Mouse (Mus musculus): Measurements from ENCODE around the gene Map3k21. TPM values are rescaled to one million over a fixed set of nuclear protein-coding genes. Genes with fewer than 3 reads are reported as not detected.

Map3k21 gene
- polyA plus RNA-seq, 1 experiment, result not detected

DNA sequence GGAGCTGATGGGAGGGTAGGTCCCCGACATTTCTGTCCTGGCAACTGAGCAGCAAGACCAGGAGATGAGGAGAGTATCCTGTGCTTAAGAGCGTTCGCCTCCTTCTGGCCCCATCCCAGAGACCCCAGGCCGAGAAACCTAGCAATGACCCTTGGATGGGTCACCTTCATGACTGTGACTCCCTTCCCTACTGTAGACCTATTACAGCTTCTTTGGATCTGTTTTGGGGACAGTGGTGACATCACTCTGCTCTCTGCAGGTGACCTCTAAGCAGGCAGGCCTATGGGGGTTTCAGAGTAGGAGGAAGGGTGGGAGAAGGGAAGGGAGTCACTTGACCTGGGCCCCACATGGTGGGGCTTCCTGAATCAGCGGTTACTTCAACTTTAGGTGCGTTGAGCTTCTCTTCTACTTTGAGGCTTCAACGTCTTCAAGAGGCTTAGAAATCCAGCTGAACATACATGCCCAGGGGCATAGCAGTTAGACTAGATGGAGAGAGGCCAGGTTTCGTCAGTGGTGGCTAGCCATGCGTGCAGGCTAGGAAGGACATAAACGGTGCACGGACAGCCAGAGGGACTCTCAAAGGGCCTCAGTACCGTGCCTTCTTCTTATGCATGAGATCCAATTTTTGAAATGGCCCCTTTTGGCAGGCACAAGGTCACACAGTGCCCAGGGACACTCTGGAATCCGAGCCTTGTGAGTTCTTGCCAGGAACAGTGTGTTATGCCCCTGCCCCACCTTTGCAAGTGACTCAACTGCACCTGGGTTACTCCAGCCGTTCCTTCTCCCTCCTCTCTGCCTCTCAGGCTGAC lies 86.0 kb downstream of the Map3k21 start:
- Histone ChIP-seq H3K4me3 (no peak overlapping the region), H3K79me2 (ENCODE audit: control insufficient read depth, insufficient read depth) (no peaks in the 10 kb centered on the region), H3K36me3 (ENCODE audit: control insufficient read depth, insufficient read depth) (no peaks in the 10 kb centered on the region), H3ac (ENCODE audit: control insufficient read depth, insufficient read length) (no peak overlapping the region), H3K4me2 (ENCODE audit: low read depth) (no peak overlapping the region), H3K27me3 (ENCODE audit: control insufficient read depth, insufficient read depth, insufficient read length) (peaks cover 46% of the 10 kb centered on the region)
- TF ChIP-seq CEBPB (IDR thresholded peaks at IDR 0.05; ENCODE audit: insufficient read depth, poor library complexity, severe bottlenecking) (no peak), REST (IDR thresholded peaks at IDR 0.05; ENCODE audit: insufficient read depth, insufficient read length) (no peak), POLR2AphosphoS2 (IDR thresholded peaks at IDR 0.05; ENCODE audit: insufficient read length, low read depth) (no peak), MYOD1 (IDR thresholded peaks at IDR 0.05; ENCODE audit: control insufficient read depth in 1 of 3, insufficient read length in 2 of 3, low read depth in 2 of 3) (no peak), E2F4 (IDR thresholded peaks at IDR 0.05; ENCODE audit: insufficient read depth) (no peak), MYOG (IDR thresholded peaks at IDR 0.05; ENCODE audit: control insufficient read depth in 1 of 3, insufficient read depth in 1 of 3, insufficient read length in 2 of 3, low read depth in 2 of 3) (no peak), MAX (IDR thresholded peaks at IDR 0.05; ENCODE audit: low read depth) (no peak), TCF12 (IDR thresholded peaks at IDR 0.05; ENCODE audit: insufficient read depth, poor library complexity, severe bottlenecking) (no peak), TCF3 (IDR thresholded peaks at IDR 0.05; ENCODE audit: insufficient read length, low read depth) (no peak)

DNA sequence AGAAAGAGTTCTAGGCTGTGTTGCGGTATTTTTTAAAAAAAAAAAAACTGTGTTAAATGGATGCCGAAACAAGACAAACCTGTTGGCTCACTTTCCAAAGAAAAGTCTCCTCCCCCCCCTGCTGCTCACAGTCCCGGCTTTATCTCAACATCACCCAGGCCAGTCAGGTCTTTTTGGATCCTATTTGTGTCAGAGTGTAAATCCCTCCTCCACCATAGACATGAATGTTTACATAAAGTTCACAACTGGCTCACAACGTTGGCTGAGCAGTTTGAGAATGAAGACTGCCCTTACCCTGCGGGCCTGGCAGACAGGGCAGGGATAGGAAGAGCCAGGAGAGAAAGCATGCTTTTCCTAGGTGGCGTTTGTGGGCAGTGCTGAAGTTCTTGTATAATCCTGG lies 86.7 kb downstream of the Map3k21 start:
- Histone ChIP-seq H3K4me2 (ENCODE audit: low read depth) (no peak overlapping the region), H3K4me3 (no peak overlapping the region), H3K79me2 (ENCODE audit: control insufficient read depth, insufficient read depth) (no peaks in the 10 kb centered on the region), H3ac (ENCODE audit: control insufficient read depth, insufficient read length) (no peak overlapping the region), H3K27me3 (ENCODE audit: control insufficient read depth, insufficient read depth, insufficient read length) (peaks cover 43% of the 10 kb centered on the region), H3K36me3 (ENCODE audit: control insufficient read depth, insufficient read depth) (no peaks in the 10 kb centered on the region)
- TF ChIP-seq MYOG (IDR thresholded peaks at IDR 0.05; ENCODE audit: control insufficient read depth in 1 of 3, insufficient read depth in 1 of 3, insufficient read length in 2 of 3, low read depth in 2 of 3), result no peak
- TF ChIP-seq TCF12 (IDR thresholded peaks at IDR 0.05; ENCODE audit: insufficient read depth, poor library complexity, severe bottlenecking), result no peak
- TF ChIP-seq SRF (IDR thresholded peaks at IDR 0.05; ENCODE audit: control insufficient read depth, insufficient read length, low read depth), result no peak
- no peak for TF ChIP-seq POLR2A (IDR thresholded peaks at IDR 0.05; ENCODE audit: insufficient read length, low read depth)
- TF ChIP-seq MAX (IDR thresholded peaks at IDR 0.05; ENCODE audit: low read depth), result no peak
- no peak for TF ChIP-seq POLR2AphosphoS2 (IDR thresholded peaks at IDR 0.05; ENCODE audit: insufficient read length, low read depth)
- no peak for TF ChIP-seq USF1 (IDR thresholded peaks at IDR 0.05; ENCODE audit: low read depth)

Other genes with a start within 250 kb of the Map3k21 start
- gene Map10, start 240.6 kb upstream of the Map3k21 start, polyA plus RNA-seq (2012; fragmentation: generic; extraction: Trizol), result not detected
- gene Ntpcr, start 180.5 kb upstream of the Map3k21 start, polyA plus RNA-seq (2012; fragmentation: generic; extraction: Trizol), result 10.9 TPM
- 0.01 TPM for gene Pcnx2, start 12.1 kb upstream of the Map3k21 start, polyA plus RNA-seq (2012; fragmentation: generic; extraction: Trizol)
- gene Kcnk1, start 84.7 kb downstream of the Map3k21 start, polyA plus RNA-seq (2012; fragmentation: generic; extraction: Trizol), result not detected

Measured in myocyte (in vitro differentiated cells).